Mouse (Mus musculus) forebrain, postnatal 0 days (tissue): ENCODE data around the gene Adamts17. TPM values are rescaled to one million over a fixed set of nuclear protein-coding genes. Genes with fewer than 3 reads are reported as not detected.

Experiments
- ATAC-seq: fragments of 200-750 bp; cut with Nextera tagmentation; 2 replicates; pipeline ENCODE4 v1.8.0; 2017; ENCODE audit warnings: mild to moderate bottlenecking, moderate library complexity
- DNase-seq: peaks from one replicate; pipeline ENCODE4 v3.0.0-alpha.2; 2015
- H3K27ac ChIP-seq: fragments of 300-500 bp; sonication (generic); 2 replicates; pipeline ENCODE4 v1.5.1; 2014; ENCODE audit warnings: low read depth, mild to moderate bottlenecking, antibody characterized with exemption, low read length, moderate library complexity, mixed read lengths
- H3K27me3 ChIP-seq: fragments of 300-500 bp; sonication (generic); 2 replicates; pipeline ENCODE4 v1.6.1; 2014; ENCODE audit warnings: mild to moderate bottlenecking, low read length, mixed read lengths; ENCODE audit not compliant: insufficient read depth
- H3K36me3 ChIP-seq: fragments of 300-500 bp; sonication (generic); 2 replicates; pipeline ENCODE4 v1.6.1; 2014; ENCODE audit warnings: mild to moderate bottlenecking, moderate library complexity; ENCODE audit not compliant: insufficient read depth
- H3K4me1 ChIP-seq: fragments of 300-500 bp; sonication (generic); 2 replicates; pipeline ENCODE4 v1.6.1; 2014; ENCODE audit warnings: antibody characterized with exemption; ENCODE audit not compliant: insufficient read depth
- H3K4me2 ChIP-seq: fragments of 300-500 bp; sonication (generic); 2 replicates; pipeline ENCODE4 v1.6.1; 2014; ENCODE audit warnings: low read depth, mild to moderate bottlenecking, moderate library complexity
- H3K4me3 ChIP-seq: fragments of 300-500 bp; sonication (generic); 2 replicates; pipeline ENCODE4 v1.5.1; 2014; ENCODE audit warnings: low read depth, low read length, mixed read lengths
- H3K9ac ChIP-seq: fragments of 300-500 bp; sonication (generic); 2 replicates; pipeline ENCODE4 v1.6.1; 2014; ENCODE audit warnings: mild to moderate bottlenecking
- H3K9me3 ChIP-seq: fragments of 300-500 bp; sonication (generic); 2 replicates; pipeline ENCODE4 v1.6.1; 2016; ENCODE audit warnings: low read length
- CTCF ChIP-seq: sonication (generic); IDR thresholded peaks from 2 replicates; pipeline ENCODE4 v1.5.1; 2016; ENCODE audit warnings: antibody characterized with exemption, control low read depth, low read depth
- WGBS: fragments of 180-500 bp; shearing (Covaris S2); extraction: QIAGEN DNeasy Blood & Tissue Kit; methylation state at CpG from one replicate; pipeline ENCODE4 v1.1.7; 2014; 5-methylcytosine and 5-hydroxymethylcytosine counted together
- polyA plus RNA-seq: library from polyadenylated mRNA; unstranded; fragments of >200 nt; fragmentation: Nextera tagmentation; extraction: Ambion mirVana; gene quantifications from 2 replicates; pipeline ENCODE4 v1.2.1, GENCODE M21; 2015
- total RNA-seq: library from RNA; depleted of rRNA; stranded (reverse); fragments of >200 nt; gene quantifications from 2 replicates; pipeline ENCODE4 v1.2.3, GENCODE M21; 2014

Adamts17 gene
- total and polyA plus RNA-seq, 2 experiments from 2014 or later: 4.1 to 12.6 TPM

- ATAC-seq: no peak; the same call in 1 of the 2 replicates
- no peak for DNase-seq
Measured at GRCm38 (mm10) chr7:66859220-66859619, 19.7 kb downstream of the Adamts17 start.

DNA sequence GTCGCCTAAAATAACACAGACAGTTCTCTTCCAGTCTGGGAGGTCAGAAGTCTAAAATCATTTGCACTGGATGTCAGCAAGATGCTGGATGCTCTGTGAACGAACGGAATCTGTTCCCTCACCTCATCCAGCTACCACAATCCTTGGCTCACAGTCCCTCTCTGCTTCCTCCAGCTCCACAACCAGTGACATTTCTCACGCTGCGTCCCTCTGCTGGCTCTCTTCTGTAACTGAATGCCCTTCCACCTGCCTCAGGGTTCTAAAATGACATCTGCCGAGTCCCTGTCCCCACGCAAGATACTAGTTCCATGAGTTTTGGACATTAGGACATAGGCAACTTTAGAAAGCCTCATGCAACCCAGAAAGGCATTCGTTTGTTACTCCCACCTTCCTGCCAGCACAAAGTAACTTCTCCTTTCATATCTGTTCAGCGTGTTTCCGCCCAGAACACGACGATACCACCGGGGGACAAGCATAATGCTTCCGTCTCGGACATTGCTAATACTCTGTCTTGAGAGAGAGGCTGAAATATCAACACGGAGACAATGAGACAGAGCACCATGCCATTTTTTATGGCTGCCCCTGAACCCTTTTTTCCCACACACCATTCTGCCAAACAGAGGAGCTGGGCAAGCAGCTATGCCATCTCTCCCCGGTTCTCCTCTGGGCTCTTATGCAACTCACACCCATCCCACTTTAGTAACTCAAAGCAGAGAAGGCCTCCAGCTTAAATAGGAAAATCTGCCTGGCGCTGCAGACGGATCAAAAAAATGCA is 27.6 kb downstream of the Adamts17 start:
- DNase-seq (no peak), ATAC-seq (no peak)
- peaks cover 7% of the 10 kb centered on the region; the same call in 1 of the 2 replicates for H3K4me1 ChIP-seq
- no peak overlapping the region for H3K9ac ChIP-seq
- no peaks in the 10 kb centered on the region for H3K36me3 ChIP-seq
- H3K4me3 ChIP-seq: no peak overlapping the region
- H3K27me3 ChIP-seq: no peaks in the 10 kb centered on the region
- TF ChIP-seq CTCF: peak; percentile 11; the same call in 1 of the 2 replicates
- H3K27ac ChIP-seq: peak overlapping the region; percentile 62; the same call in 1 of the 2 replicates
- H3K9me3 ChIP-seq: no peaks in the 10 kb centered on the region
- no peak overlapping the region for H3K4me2 ChIP-seq
- WGBS: 67% methylated on average over 19 of the region's 19 CpGs

More at GRCm38 (mm10) chr7:66859220-66859619, 19.7 kb downstream of the Adamts17 start:
- TF ChIP-seq CTCF: no peak
- Histone ChIP-seq H3K4me1 (no peaks in the 10 kb centered on the region), H3K4me3 (no peak overlapping the region), H3K4me2 (no peak overlapping the region), H3K36me3 (no peaks in the 10 kb centered on the region), H3K27me3 (no peaks in the 10 kb centered on the region), H3K27ac (no peak overlapping the region), H3K9me3 (no peaks in the 10 kb centered on the region), H3K9ac (no peak overlapping the region)
- 39% methylated on average over 5 of the region's 5 CpGs for WGBS

GRCm38 (mm10) chr7:66867719-66868501 is 28.4 kb downstream of the Adamts17 start:
- DNase-seq: peak; percentile 70
- H3K9me3 ChIP-seq: no peaks in the 10 kb centered on the region
- no peak overlapping the region for H3K9ac ChIP-seq
- no peaks in the 10 kb centered on the region for H3K27me3 ChIP-seq
- peaks cover 7% of the 10 kb centered on the region; the same call in 1 of the 2 replicates for H3K4me1 ChIP-seq
- TF ChIP-seq CTCF: no peak
- WGBS: 24% methylated on average over 13 of the region's 13 CpGs
- peak; percentile 47 for ATAC-seq
- H3K4me3 ChIP-seq: no peak overlapping the region
- no peaks in the 10 kb centered on the region for H3K36me3 ChIP-seq
- no peak overlapping the region for H3K4me2 ChIP-seq
- H3K27ac ChIP-seq: peak overlapping the region; percentile 62; the same call in 1 of the 2 replicates

GRCm38 (mm10) chr7:66871520-66871919 is 32.0 kb downstream of the Adamts17 start:
- no peak for TF ChIP-seq CTCF
- H3K4me3 ChIP-seq: no peak overlapping the region
- DNase-seq (no peak), ATAC-seq (0 out of 2 replicates have a peak, but pooled peaks have one; percentile 23)
- H3K9ac ChIP-seq: no peak overlapping the region
- H3K9me3 ChIP-seq: 0 out of 2 replicates have a peak, but pooled peaks cover 4% of the 10 kb centered on the region
- H3K36me3 ChIP-seq: no peaks in the 10 kb centered on the region
- no peaks in the 10 kb centered on the region for H3K27me3 ChIP-seq
- H3K4me2 ChIP-seq: no peak overlapping the region
- WGBS: 62% methylated on average over 7 of the region's 7 CpGs
- peaks cover 7% of the 10 kb centered on the region; the same call in 1 of the 2 replicates for H3K4me1 ChIP-seq
- no peak overlapping the region for H3K27ac ChIP-seq

DNA sequence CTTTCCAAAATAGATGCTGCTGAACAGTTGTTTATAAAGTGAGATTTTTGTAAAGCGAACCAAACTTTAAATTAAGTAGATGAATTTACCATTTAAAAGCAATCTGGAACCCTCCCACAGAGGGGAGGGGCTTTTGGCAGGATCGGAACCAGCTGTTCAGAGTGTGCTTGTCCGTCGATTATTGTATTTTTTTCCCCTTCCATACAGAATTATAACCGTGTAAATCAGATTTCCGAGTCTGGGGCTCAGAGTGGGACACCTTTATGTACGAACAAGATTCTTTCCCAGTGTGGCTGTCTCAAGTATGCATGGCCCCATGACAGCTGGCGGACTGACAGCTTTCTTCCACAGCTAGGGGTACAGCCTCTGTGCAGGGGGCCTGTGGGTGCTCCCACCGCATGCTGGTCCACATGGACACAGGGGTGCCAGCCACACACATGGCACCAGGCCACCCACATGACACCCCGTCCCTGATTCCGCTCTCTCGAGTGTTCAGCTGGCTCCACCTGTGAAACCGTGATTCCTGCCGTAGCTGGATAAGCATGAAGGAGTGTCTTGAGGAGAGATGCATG is 32.5 kb downstream of the Adamts17 start:
- H3K36me3 ChIP-seq: no peaks in the 10 kb centered on the region
- no peak for TF ChIP-seq CTCF
- DNase-seq (no peak), ATAC-seq (no peak)
- H3K4me1 ChIP-seq: peaks cover 7% of the 10 kb centered on the region; the same call in 1 of the 2 replicates
- no peak overlapping the region for H3K4me2 ChIP-seq
- H3K27ac ChIP-seq: no peak overlapping the region
- no peaks in the 10 kb centered on the region for H3K27me3 ChIP-seq
- WGBS: 63% methylated on average over 14 of the region's 14 CpGs
- H3K9me3 ChIP-seq: 0 out of 2 replicates have a peak, but pooled peaks cover 4% of the 10 kb centered on the region
- H3K9ac ChIP-seq: no peak overlapping the region
- no peak overlapping the region for H3K4me3 ChIP-seq

- Histone ChIP-seq H3K27ac (no peak overlapping the region), H3K4me1 (0 out of 2 replicates have a peak, but pooled peaks cover 2% of the 10 kb centered on the region), H3K27me3 (no peaks in the 10 kb centered on the region), H3K9ac (no peak overlapping the region), H3K4me3 (no peak overlapping the region), H3K4me2 (no peak overlapping the region), H3K36me3 (no peaks in the 10 kb centered on the region), H3K9me3 (0 out of 2 replicates have a peak, but pooled peaks cover 4% of the 10 kb centered on the region)
- DNase-seq (no peak), ATAC-seq (no peak)
- no peak for TF ChIP-seq CTCF
- WGBS: 69% methylated on average over 2 of the region's 2 CpGs
Measured at GRCm38 (mm10) chr7:66873235-66873634, 33.7 kb downstream of the Adamts17 start.
